Mouse (Mus musculus) midbrain, embryonic 12.5 days (tissue): ENCODE data around the gene Ispd. TPM values are rescaled to one million over a fixed set of nuclear protein-coding genes. Genes with fewer than 3 reads are reported as not detected.

Experiments used
- ATAC-seq: fragments of 200-750 bp; cut with Nextera tagmentation; 2 replicates; pipeline ENCODE4 v1.8.0; 2017; ENCODE audit warnings: low read depth, moderate TSS enrichment, moderate library complexity; ENCODE audit not compliant: low FRiP score
- H3K27ac ChIP-seq: fragments of 300-500 bp; sonication (generic); replicated peaks from 2 replicates; pipeline ENCODE4 v1.5.1; 2016; ENCODE audit warnings: mild to moderate bottlenecking
- H3K27me3 ChIP-seq: fragments of 300-500 bp; sonication (generic); 2 replicates; pipeline ENCODE4 v1.6.1; 2016; ENCODE audit warnings: mild to moderate bottlenecking
- H3K36me3 ChIP-seq: fragments of 300-500 bp; sonication (generic); 2 replicates; pipeline ENCODE4 v1.6.1; 2016
- H3K4me1 ChIP-seq: fragments of 300-500 bp; sonication (generic); 2 replicates; pipeline ENCODE4 v1.6.1; 2016
- H3K4me2 ChIP-seq: fragments of 300-500 bp; sonication (generic); replicated peaks from 2 replicates; pipeline ENCODE4 v1.6.1; 2016; ENCODE audit warnings: mild to moderate bottlenecking, moderate library complexity
- H3K4me3 ChIP-seq: fragments of 300-500 bp; sonication (generic); 2 replicates; pipeline ENCODE4 v1.5.1; 2016; ENCODE audit warnings: mild to moderate bottlenecking
- H3K9ac ChIP-seq: fragments of 300-500 bp; sonication (generic); replicated peaks from 2 replicates; pipeline ENCODE4 v1.6.1; 2016; ENCODE audit warnings: mild to moderate bottlenecking, moderate library complexity
- H3K9me3 ChIP-seq: fragments of 300-500 bp; sonication (generic); 2 replicates; pipeline ENCODE4 v1.6.1; 2016; ENCODE audit warnings: mild to moderate bottlenecking
- WGBS: fragments of 180-500 bp; shearing (Covaris S2); methylation state at CpG from one replicate; pipeline ENCODE4 v1.1.7; 2016; 5-methylcytosine and 5-hydroxymethylcytosine counted together
- polyA plus RNA-seq: library from polyadenylated mRNA; unstranded; fragments of >200 nt; fragmentation: Nextera tagmentation; extraction: Ambion mirVana; gene quantifications from 2 replicates; pipeline ENCODE4 v1.2.1, GENCODE M21; 2016

Gene Ispd
- polyA plus RNA-seq, 1 experiment from 2014 or later: 12.8 TPM

DNA sequence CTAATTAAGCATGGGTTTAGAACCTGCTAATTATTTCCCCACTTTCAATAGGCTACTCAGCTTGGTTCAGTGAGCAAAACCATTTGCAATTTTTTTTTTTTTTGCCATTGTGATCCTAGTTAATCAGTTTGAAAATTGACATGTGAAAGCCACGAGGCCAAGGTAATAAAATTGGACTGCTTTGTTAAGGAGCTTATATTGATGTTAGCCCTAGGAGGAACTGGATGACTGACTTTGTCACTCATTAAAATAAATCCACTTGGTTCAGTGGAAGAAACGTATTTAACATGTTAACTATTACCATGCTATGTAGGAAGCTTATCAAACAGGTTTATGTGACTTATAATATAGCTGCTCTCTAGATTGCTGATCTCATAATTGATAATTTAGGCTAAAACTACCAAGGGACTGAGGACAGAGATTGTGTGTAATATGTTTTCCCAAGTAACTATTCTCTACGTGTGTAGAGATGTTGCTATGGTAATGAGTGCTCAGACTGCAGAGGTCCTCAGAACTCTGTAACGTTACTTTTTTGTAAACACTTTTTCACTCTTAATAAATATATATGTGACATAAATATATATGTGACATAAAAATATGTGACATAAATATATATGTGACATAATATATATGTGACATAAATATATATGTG lies 150.3 kb downstream of the Ispd start:
- 56% methylated on average over 4 of the region's 4 CpGs for WGBS
- H3K4me3 ChIP-seq: no peak overlapping the region
- no peaks in the 10 kb centered on the region for H3K27me3 ChIP-seq
- no peaks in the 10 kb centered on the region for H3K36me3 ChIP-seq
- H3K27ac ChIP-seq: no peak overlapping the region
- no peaks in the 10 kb centered on the region for H3K9me3 ChIP-seq
- no peak overlapping the region for H3K4me2 ChIP-seq
- no peaks in the 10 kb centered on the region for H3K4me1 ChIP-seq
- no peak overlapping the region for H3K9ac ChIP-seq
- ATAC-seq: no peak

DNA sequence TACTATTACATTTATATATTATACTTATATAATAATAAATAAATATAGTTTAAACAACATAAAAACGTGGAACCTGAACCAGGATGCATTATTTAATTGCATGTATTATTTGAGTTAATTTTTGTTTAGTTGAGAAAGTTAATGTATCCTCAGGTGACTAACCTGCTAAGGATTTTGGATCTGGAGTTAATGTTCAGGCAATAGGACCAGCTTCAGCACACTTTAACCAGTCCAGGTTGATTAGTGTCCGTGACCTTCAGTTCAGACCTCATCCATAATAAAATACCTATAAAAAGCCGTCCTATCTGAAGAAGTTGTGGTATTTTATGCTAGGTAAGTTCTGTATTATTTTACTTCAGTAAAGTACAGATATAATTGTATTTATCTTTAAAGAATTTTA lies 151.3 kb downstream of the Ispd start:
- H3K4me2 ChIP-seq: no peak overlapping the region
- H3K4me1 ChIP-seq: no peaks in the 10 kb centered on the region
- ATAC-seq: no peak
- no peaks in the 10 kb centered on the region for H3K27me3 ChIP-seq
- no peak overlapping the region for H3K27ac ChIP-seq
- 85% methylated on average over 3 of the region's 3 CpGs for WGBS
- no peak overlapping the region for H3K4me3 ChIP-seq
- no peaks in the 10 kb centered on the region for H3K36me3 ChIP-seq
- no peaks in the 10 kb centered on the region for H3K9me3 ChIP-seq
- H3K9ac ChIP-seq: no peak overlapping the region

DNA sequence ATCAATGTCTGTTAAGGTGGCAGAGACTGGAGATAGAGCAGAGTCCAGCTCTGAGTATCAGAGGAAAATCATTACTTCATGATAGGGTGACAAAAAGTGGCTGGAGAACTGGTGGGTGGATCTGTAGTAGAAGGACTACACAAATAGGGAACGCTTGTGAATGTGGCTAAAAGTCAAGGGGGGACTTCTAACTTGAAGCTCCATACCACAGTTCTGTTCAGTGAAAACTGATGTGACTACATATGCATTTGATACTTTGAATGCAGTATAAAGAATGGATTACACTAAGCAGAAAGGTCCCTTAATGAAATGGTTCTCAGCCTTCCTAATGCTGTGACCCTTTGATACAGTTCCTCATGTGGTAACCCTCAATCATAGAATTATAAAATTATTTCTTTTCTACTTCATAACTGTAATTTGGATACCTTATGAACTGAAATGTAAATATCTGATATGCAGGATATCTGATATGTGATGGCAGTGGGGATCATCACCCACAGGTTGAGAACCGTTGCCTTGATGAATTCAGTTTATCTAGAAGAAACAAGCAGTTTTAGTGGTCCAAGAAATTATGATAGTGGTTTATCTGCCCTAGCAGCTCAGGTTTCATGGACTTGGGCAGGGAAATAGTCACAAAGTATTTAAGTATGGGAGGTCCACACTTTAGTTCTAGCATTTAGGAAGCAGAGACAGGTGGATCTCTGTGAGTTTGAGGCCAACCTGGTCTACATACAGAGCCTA lies 152.1 kb downstream of the Ispd start:
- no peak overlapping the region for H3K9ac ChIP-seq
- WGBS: 93% methylated on average over 2 of the region's 2 CpGs
- H3K27ac ChIP-seq: no peak overlapping the region
- no peaks in the 10 kb centered on the region for H3K4me1 ChIP-seq
- no peaks in the 10 kb centered on the region for H3K36me3 ChIP-seq
- H3K27me3 ChIP-seq: no peaks in the 10 kb centered on the region
- H3K4me3 ChIP-seq: no peak overlapping the region
- ATAC-seq: no peak
- no peaks in the 10 kb centered on the region for H3K9me3 ChIP-seq
- no peak overlapping the region for H3K4me2 ChIP-seq

DNA sequence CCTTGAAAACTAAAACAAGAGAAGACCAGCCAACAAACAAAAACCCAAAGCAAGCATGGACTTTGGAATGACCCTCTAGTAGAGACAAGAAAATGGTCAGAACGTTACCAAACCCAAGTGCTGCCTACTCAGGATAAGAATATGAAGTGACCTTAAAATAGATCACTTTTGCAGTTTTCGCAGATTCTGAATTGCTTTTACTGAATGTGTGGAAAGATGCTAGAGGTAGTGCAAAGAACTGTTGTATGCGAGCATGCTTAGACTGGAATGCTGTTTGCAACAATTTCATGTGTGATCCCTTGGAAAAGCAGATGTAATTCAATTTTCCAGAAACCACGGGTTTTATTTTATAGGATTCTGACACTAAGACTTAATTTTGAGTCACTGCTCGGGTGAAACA lies 153.3 kb downstream of the Ispd start:
- WGBS: 94% methylated on average over 5 of the region's 5 CpGs
- Histone ChIP-seq H3K36me3 (no peaks in the 10 kb centered on the region), H3K4me2 (no peak overlapping the region), H3K4me1 (no peaks in the 10 kb centered on the region), H3K4me3 (no peak overlapping the region), H3K27me3 (no peaks in the 10 kb centered on the region), H3K9me3 (no peaks in the 10 kb centered on the region), H3K27ac (no peak overlapping the region), H3K9ac (no peak overlapping the region)
- ATAC-seq: no peak

DNA sequence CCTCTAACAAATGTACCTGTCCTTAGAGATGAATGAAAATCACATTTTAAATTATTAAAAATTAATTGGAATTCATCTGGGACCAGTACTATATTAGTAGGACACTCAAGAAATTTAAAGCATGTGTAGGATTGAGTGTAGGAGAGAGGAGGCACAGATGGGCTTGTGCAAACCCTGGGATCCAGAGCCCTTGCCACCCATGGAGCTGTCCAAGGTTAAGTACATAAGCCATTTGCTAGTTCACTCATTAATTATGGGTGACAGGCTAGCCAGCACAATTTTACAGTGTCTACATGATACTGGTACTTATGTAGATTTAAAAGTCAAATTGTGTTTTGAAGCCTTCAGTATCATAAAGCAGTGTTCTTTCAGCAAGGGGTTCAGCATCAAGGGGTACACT lies 164.1 kb downstream of the Ispd start:
- no peaks in the 10 kb centered on the region for H3K36me3 ChIP-seq
- no peak overlapping the region for H3K4me3 ChIP-seq
- no peaks in the 10 kb centered on the region for H3K4me1 ChIP-seq
- H3K27me3 ChIP-seq: no peaks in the 10 kb centered on the region
- no peak for ATAC-seq
- H3K27ac ChIP-seq: no peak overlapping the region
- no peak overlapping the region for H3K9ac ChIP-seq
- H3K4me2 ChIP-seq: no peak overlapping the region
- H3K9me3 ChIP-seq: no peaks in the 10 kb centered on the region

DNA sequence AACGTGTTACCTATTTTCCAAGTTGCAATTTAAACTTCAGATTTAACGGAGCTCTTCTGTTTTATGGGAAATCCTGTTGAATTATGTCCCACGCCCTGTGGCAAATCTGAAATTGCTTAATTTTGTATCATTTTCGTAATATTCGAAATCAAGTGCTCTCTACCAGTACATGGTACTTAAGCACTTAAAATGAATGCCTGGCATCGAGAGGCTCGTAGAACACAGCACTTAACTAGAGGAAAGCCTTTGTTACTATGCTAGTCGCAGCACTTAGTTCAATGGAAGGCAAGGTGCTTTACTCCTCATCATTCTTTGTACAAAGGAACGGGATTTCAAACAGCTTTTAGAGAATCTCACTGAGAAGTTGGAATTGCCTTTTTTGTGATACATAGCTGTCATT lies 168.2 kb downstream of the Ispd start:
- H3K4me2 ChIP-seq: no peak overlapping the region
- no peaks in the 10 kb centered on the region for H3K4me1 ChIP-seq
- no peaks in the 10 kb centered on the region for H3K27me3 ChIP-seq
- no peak overlapping the region for H3K9ac ChIP-seq
- no peak for ATAC-seq
- H3K9me3 ChIP-seq: no peaks in the 10 kb centered on the region
- no peak overlapping the region for H3K4me3 ChIP-seq
- H3K36me3 ChIP-seq: no peaks in the 10 kb centered on the region
- WGBS: 85% methylated on average over 9 of the region's 9 CpGs
- no peak overlapping the region for H3K27ac ChIP-seq

DNA sequence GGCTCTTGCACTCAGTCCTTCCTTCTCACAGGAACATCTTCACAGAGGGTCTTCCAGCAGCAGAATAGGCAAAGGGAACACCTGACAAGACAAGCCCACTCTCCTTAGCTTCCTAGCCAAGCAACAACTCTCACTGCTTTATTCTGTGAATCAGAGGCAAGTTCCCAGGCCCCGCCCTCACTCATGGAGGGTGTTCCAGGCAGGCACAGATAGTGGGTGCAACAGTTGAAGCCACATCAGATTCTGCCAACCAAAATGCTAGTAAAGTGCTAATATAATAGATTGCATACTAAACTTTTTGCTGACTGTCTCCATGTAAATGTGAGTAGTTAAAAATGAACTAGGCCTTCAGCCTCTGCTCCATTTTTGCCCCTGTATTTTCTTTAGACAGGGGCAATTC lies 173.4 kb downstream of the Ispd start:
- H3K36me3 ChIP-seq: no peaks in the 10 kb centered on the region
- no peak overlapping the region for H3K9ac ChIP-seq
- no peak overlapping the region for H3K27ac ChIP-seq
- H3K4me2 ChIP-seq: no peak overlapping the region
- WGBS: 85% methylated on average over 1 of the region's 1 CpGs
- no peaks in the 10 kb centered on the region for H3K27me3 ChIP-seq
- ATAC-seq: no peak
- no peak overlapping the region for H3K4me3 ChIP-seq
- H3K4me1 ChIP-seq: no peaks in the 10 kb centered on the region
- H3K9me3 ChIP-seq: no peaks in the 10 kb centered on the region

DNA sequence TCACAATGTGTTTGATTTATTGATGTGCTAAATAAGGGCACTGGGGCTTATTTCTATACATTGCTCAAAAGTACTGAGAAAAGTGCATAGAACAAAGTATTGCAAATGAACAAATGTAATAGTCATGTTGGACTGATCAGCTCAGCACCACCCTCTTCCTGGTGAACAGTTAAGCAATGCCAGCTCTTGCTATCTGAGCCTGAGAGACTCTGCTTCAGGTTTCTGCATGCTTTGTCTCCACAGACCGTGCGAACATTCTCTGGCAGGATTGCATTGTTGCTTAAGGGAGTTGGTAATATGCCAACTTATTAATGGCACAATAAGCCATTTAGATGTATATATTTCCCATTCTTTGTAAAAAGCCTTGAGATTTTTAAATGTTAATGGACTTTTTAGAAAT lies 182.9 kb downstream of the Ispd start:
- Histone ChIP-seq H3K4me2 (no peak overlapping the region), H3K4me1 (no peaks in the 10 kb centered on the region), H3K36me3 (no peaks in the 10 kb centered on the region), H3K27ac (no peak overlapping the region), H3K27me3 (no peaks in the 10 kb centered on the region), H3K9ac (no peak overlapping the region), H3K4me3 (no peak overlapping the region), H3K9me3 (no peaks in the 10 kb centered on the region)
- 78% methylated on average over 2 of the region's 2 CpGs for whole genome bisulfite sequencing
- no peak for ATAC-seq

DNA sequence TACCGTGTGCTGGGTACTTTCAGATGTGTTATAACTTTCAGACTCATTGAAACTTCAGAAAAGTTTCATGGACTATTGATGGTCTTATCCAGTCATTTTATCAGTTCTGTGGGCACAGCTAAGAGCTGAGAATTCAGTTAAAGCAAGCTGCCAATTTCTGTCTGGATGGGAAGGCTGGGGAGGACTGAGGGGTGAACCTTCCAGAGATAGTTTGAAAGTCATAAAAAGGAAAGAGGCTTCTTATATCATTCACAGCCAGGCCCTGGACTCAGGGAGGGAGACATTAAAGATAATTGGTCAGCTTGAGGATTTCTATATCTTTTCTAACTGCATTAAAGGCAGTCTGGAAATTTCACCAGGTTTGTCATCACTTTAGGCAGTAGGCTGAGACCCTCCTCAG lies 185.7 kb downstream of the Ispd start:
- no peak for ATAC-seq
- 97% methylated on average over 1 of the region's 1 CpGs for WGBS
- Histone ChIP-seq H3K4me1 (no peaks in the 10 kb centered on the region), H3K27ac (no peak overlapping the region), H3K9me3 (no peaks in the 10 kb centered on the region), H3K27me3 (no peaks in the 10 kb centered on the region), H3K9ac (no peak overlapping the region), H3K36me3 (no peaks in the 10 kb centered on the region), H3K4me2 (no peak overlapping the region), H3K4me3 (no peak overlapping the region)

DNA sequence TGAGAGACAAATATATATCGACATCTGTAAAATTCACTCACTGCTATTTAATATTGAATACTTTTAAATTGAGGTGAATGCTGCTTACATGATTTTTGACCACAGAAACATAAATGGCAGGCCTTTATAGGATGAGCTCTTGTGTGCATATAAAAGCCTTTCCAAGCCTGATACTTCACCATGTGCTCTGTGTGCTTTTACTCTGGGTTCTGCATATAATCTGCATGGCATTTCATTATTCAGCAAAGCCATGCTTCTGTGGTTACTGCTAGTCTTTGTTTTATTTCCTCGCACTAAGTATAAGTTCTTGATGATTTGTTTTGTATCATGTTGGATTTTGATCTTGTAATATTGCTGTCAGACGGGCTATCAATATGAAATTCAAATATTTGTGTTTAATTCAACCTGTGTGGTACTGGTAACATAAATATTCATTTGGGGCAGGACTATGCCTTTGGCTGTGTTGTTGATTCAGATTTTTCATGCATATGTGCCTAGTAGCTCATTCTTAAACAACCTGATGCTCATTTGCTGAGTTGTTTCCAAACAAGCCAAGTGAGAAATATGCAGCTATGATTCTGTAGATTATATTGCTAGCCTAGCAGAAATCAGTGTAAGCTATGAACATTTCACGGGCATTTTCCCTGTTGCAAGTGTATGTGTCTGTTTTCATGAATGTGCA lies 189.3 kb downstream of the Ispd start:
- H3K36me3 ChIP-seq: no peaks in the 10 kb centered on the region
- WGBS: 91% methylated on average over 4 of the region's 4 CpGs
- H3K4me2 ChIP-seq: no peak overlapping the region
- no peak for ATAC-seq
- H3K9me3 ChIP-seq: no peaks in the 10 kb centered on the region
- no peaks in the 10 kb centered on the region for H3K4me1 ChIP-seq
- H3K27ac ChIP-seq: no peak overlapping the region
- no peak overlapping the region for H3K9ac ChIP-seq
- H3K4me3 ChIP-seq: no peak overlapping the region
- no peaks in the 10 kb centered on the region for H3K27me3 ChIP-seq

DNA sequence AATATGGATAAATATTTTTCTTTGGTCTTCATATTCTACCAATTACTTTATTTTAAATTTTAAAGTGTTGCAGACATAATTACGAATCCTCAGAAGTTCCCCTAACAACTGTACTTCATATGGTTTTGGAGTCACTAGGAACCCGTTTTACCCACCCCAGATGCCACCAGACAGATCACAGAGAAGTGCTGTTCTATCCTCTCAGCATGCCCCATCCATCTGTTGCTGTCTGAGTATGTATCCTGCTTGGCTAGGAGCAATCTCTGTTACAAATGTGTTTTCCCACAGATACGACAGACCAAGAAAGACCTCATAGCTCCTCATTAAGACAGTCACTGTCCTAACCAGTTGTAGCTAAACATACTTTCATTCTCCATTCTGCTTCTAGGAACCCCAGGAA lies 203.6 kb downstream of the Ispd start:
- ATAC-seq: no peak
- 82% methylated on average over 3 of the region's 3 CpGs for WGBS

DNA sequence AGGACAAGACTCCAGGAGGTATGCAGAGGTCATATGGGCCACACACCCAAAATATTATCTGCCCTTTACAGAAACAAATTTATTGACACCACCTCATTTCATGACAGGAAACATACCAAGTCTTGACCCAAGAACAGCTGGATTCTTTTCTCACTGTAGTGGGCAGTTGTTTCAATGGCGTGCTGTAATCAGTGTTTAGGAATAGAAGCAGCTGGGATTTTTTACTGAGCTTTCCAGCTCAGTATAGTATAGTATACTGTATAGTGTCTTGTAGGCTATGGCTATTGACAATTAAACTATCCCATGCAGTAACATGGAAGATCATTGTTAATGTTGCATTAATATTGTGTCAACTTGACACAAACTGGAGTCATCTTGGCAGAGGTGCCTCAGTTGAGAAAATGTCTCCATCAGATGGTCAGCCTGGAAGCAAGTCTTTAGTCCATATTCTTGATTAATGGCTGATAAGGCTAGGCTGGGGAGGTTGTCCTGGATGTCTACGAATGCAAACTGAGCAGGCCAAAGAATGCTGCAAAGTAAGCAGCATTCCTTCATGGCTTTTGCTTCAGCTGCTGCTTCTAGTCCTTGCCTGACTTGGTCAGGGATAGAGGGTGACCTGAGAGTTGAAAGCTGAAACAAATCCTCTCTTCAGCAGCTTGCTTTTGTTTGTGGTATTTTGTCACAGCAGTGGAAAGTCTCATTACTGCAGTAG lies 216.4 kb downstream of the Ispd start:
- Histone ChIP-seq H3K4me1 (no peaks in the 10 kb centered on the region), H3K36me3 (no peaks in the 10 kb centered on the region)
- WGBS: 83% methylated on average over 2 of the region's 2 CpGs

More for the DNA sequence above, 203.6 kb downstream of the Ispd start:
- Histone ChIP-seq H3K9me3 (no peaks in the 10 kb centered on the region), H3K36me3 (no peaks in the 10 kb centered on the region), H3K4me2 (no peak overlapping the region), H3K27ac (no peak overlapping the region), H3K9ac (no peak overlapping the region), H3K4me3 (no peak overlapping the region), H3K4me1 (no peaks in the 10 kb centered on the region), H3K27me3 (no peaks in the 10 kb centered on the region)

More for the DNA sequence above, 216.4 kb downstream of the Ispd start:
- Histone ChIP-seq H3K27me3 (no peaks in the 10 kb centered on the region), H3K9me3 (no peaks in the 10 kb centered on the region), H3K9ac (no peak overlapping the region), H3K4me2 (no peak overlapping the region), H3K27ac (no peak overlapping the region), H3K4me3 (no peak overlapping the region)
- no peak for ATAC-seq
